Mouse (Mus musculus) CH12.LX (cell line): ENCODE data around the gene Prkcsh. TPM values are rescaled to one million over a fixed set of nuclear protein-coding genes. Genes with fewer than 3 reads are reported as not detected.

Experiments used
- DNase-seq: peaks from one replicate; pipeline ENCODE4 v3.0.0-alpha.2; 2013; ENCODE audit errors: extremely low read depth
- H3K27ac ChIP-seq: 2 replicates; pipeline ENCODE4 v1.5.1; 2012; ENCODE audit warnings: low read depth, mild to moderate bottlenecking, control low read depth, moderate library complexity; ENCODE audit not compliant: insufficient read depth
- H3K27me3 ChIP-seq: replicated peaks from 2 replicates; pipeline ENCODE3; 2012; ENCODE audit warnings: inconsistent platforms
- H3K36me3 ChIP-seq, 2 experiments: replicated peaks in 1 of 2; 2 replicates each; pipeline versions ENCODE3 to v1.6.1; 2012; ENCODE audit warnings: inconsistent platforms in 1 of 2, low read length in 1 of 2, mild to moderate bottlenecking in 1 of 2, mixed read lengths in 1 of 2, moderate library complexity in 1 of 2; ENCODE audit not compliant: control insufficient read depth in 1 of 2, insufficient read depth in 1 of 2
- H3K4me1 ChIP-seq, 2 experiments: 2 replicates each; pipeline ENCODE4 v1.6.1; 2012; ENCODE audit warnings: inconsistent platforms in 1 of 2, moderate library complexity in 1 of 2; ENCODE audit not compliant: insufficient read depth in 2 of 2, control insufficient read depth in 1 of 2
- H3K4me2 ChIP-seq: 2 replicates; pipeline ENCODE4 v1.6.1; 2012; ENCODE audit warnings: low read depth, mild to moderate bottlenecking, control low read depth; ENCODE audit not compliant: poor library complexity, insufficient read depth, severe bottlenecking
- H3K4me3 ChIP-seq, 3 experiments: fragments of 150-350 bp in 1 of 3; sonication (generic) in 1 of 3; replicated peaks in 1 of 3; 2 replicates each; pipeline versions ENCODE3 to v1.5.1; 2011 to 2012; ENCODE audit warnings: low read depth in 2 of 3, low read length in 2 of 3, mild to moderate bottlenecking in 2 of 3, moderate library complexity in 2 of 3, control low read depth in 1 of 3, improper control_type of control experiment in 1 of 3, inconsistent platforms in 1 of 3, mixed read lengths in 1 of 3; ENCODE audit not compliant: poor library complexity in 1 of 3
- H3K79me2 ChIP-seq: replicated peaks from 2 replicates; pipeline ENCODE4 v1.6.1; 2012; ENCODE audit warnings: mild to moderate bottlenecking, moderate library complexity; ENCODE audit not compliant: control insufficient read depth, poor library complexity, insufficient read depth, severe bottlenecking; ENCODE audit errors: extremely low read depth
- H3K9ac ChIP-seq: 2 replicates; pipeline ENCODE4 v1.6.1; 2012; ENCODE audit warnings: low read depth, mild to moderate bottlenecking, control low read depth, moderate library complexity; ENCODE audit not compliant: insufficient read depth
- H3K9me3 ChIP-seq: replicated peaks from 2 replicates; pipeline ENCODE3; 2012; ENCODE audit warnings: low read length, inconsistent platforms, mixed read lengths
- BHLHE40 ChIP-seq: IDR thresholded peaks from 2 replicates; pipeline ENCODE4 v1.6.1; 2011; ENCODE audit warnings: mild to moderate bottlenecking, low read depth, low read length, improper control_type of control experiment
- CHD1 ChIP-seq: IDR thresholded peaks from 2 replicates; pipeline ENCODE4 v1.6.1; 2012; ENCODE audit warnings: low read depth, low read length, improper control_type of control experiment, inconsistent platforms
- GABPA ChIP-seq: IDR thresholded peaks from 2 replicates; pipeline ENCODE4 v1.6.1; 2012; ENCODE audit warnings: low read depth, low read length, improper control_type of control experiment, inconsistent platforms; ENCODE audit not compliant: insufficient replicate concordance
- JUND ChIP-seq: conservative IDR thresholded peaks from 2 replicates; pipeline ENCODE4 v1.6.1; 2011; ENCODE audit warnings: low read depth, low read length, improper control_type of control experiment
- KAT2A ChIP-seq: IDR thresholded peaks from 2 replicates; pipeline ENCODE4 v1.6.1; 2012; ENCODE audit warnings: low read length, improper control_type of control experiment, inconsistent platforms; ENCODE audit not compliant: insufficient replicate concordance
- MAX ChIP-seq: IDR thresholded peaks from 2 replicates; pipeline ENCODE4 v1.6.1; 2011; ENCODE audit warnings: low read length, improper control_type of control experiment
- MYC ChIP-seq: IDR thresholded peaks from 2 replicates; pipeline ENCODE4 v1.6.1; 2011; ENCODE audit warnings: low read depth, mild to moderate bottlenecking, improper control_type of control experiment, low read length
- NRF1 ChIP-seq: IDR thresholded peaks from 2 replicates; pipeline ENCODE4 v1.6.1; 2014; ENCODE audit warnings: low read depth, mild to moderate bottlenecking, inconsistent platforms, low read length, improper control_type of control experiment, moderate library complexity
- PAX5 ChIP-seq: IDR thresholded peaks from 2 replicates; pipeline ENCODE4 v1.6.1; 2012; ENCODE audit warnings: low read length, inconsistent platforms, mixed read lengths
- RCOR1 ChIP-seq: conservative IDR thresholded peaks from 2 replicates; pipeline ENCODE4 v1.6.1; 2012; ENCODE audit warnings: low read depth, mild to moderate bottlenecking, inconsistent platforms, low read length, improper control_type of control experiment
- SIN3A ChIP-seq: IDR thresholded peaks from 2 replicates; pipeline ENCODE4 v1.6.1; 2012; ENCODE audit warnings: low read length, improper control_type of control experiment, inconsistent platforms
- TBP ChIP-seq: conservative IDR thresholded peaks from 2 replicates; pipeline ENCODE4 v1.6.1; 2011; ENCODE audit warnings: low read depth, low read length, improper control_type of control experiment
- TCF12 ChIP-seq: IDR thresholded peaks from 2 replicates; pipeline ENCODE4 v1.6.1; 2014; ENCODE audit warnings: low read depth, mild to moderate bottlenecking, inconsistent platforms, low read length, improper control_type of control experiment
- UBTF ChIP-seq: IDR thresholded peaks from 2 replicates; pipeline ENCODE4 v1.6.1; 2012; ENCODE audit warnings: low read depth, mild to moderate bottlenecking, inconsistent platforms, low read length, improper control_type of control experiment, moderate library complexity
- USF2 ChIP-seq: conservative IDR thresholded peaks from 2 replicates; pipeline ENCODE4 v1.6.1; 2011; ENCODE audit warnings: low read depth, low read length, improper control_type of control experiment
- ZMIZ1 ChIP-seq: IDR thresholded peaks from 2 replicates; pipeline ENCODE4 v1.6.1; 2012; ENCODE audit warnings: low read depth, mild to moderate bottlenecking, inconsistent platforms, low read length, improper control_type of control experiment
- dilution Hi-C: fragments of 300-500 bp; cut with MboI; formaldehyde crosslinking; loops from 2 replicates; pipeline ENCODE4 v1.14.3; 2020; ENCODE audit warnings: low sequenced_read_pairs; ENCODE audit not compliant: extremely low pct_unique_long_range_greater_than_20kb, extremely low pct_ligation_motif_present
- in situ Hi-C: fragments of 300-500 bp; cut with MboI; formaldehyde crosslinking; loops from 3 replicates; pipeline ENCODE4 v1.14.3; 2019; ENCODE audit warnings: low sequenced_read_pairs, low pct_ligation_motif_present, low pct_unique_long_range_greater_than_20kb, mixed read lengths
- polyA plus RNA-seq: library from polyadenylated mRNA; unstranded; fragments of >175 nt; gene quantifications from 2 replicates; pipeline ENCODE4 v1.2.1, GENCODE M21; 2012; ENCODE audit warnings: low read depth; ENCODE audit not compliant: insufficient read length
- total RNA-seq, 2 experiments: library from RNA; depleted of rRNA; stranded (reverse); fragments of 300-350 nt in 1 of 2; fragments of >200 nt in 1 of 2; gene quantifications; 2 replicates each; pipeline ENCODE4 v1.2.3; 2012 to 2014

The Prkcsh gene
- total and polyA plus RNA-seq, 3 experiments, result 72.1 to 160 (median 148) TPM

DNA sequence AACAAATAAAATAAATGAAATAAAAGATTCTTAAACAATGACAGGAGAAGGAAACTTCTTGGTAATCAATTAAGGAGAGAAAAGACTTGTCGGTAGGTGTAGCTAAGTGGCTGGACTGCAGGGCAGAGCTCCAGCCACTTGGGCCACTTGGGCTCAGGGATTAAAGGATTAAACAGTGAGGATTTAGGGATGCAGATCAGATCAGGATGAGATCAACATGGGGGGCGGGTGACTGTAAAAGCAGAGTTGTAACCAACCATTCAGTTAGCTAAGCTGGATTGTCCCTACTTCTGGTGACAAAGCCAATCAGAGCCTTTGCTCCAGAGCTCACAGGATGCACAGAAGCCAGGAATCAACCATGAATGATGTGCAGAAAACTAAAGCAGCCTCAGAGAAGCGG lies 18.7 kb upstream of the Prkcsh start:
- dilution Hi-C loops (no loop called here), in situ Hi-C loops (no loop called here)
- no peaks in the 10 kb centered on the region for H3K4me1 ChIP-seq
- H3K36me3 ChIP-seq, result no peaks in the 10 kb centered on the region
- H3K27ac ChIP-seq, result no peak overlapping the region
- DNase-seq, result no peak
- peaks cover 79% of the 10 kb centered on the region for H3K27me3 ChIP-seq
- H3K4me2 ChIP-seq, result no peak overlapping the region
- no peak overlapping the region for H3K9ac ChIP-seq
- no peak overlapping the region for H3K4me3 ChIP-seq
- no peaks in the 10 kb centered on the region for H3K79me2 ChIP-seq
- H3K9me3 ChIP-seq, result no peaks in the 10 kb centered on the region
- TF ChIP-seq NRF1, result no peak
- no peak for TF ChIP-seq KAT2A
- TF ChIP-seq SIN3A, result no peak
- no peak for TF ChIP-seq PAX5
- TF ChIP-seq JUND, result no peak
- no peak for TF ChIP-seq BHLHE40
- TF ChIP-seq TBP, result no peak
- TF ChIP-seq USF2, result no peak
- no peak for TF ChIP-seq ZMIZ1
- TF ChIP-seq RCOR1, result no peak
- TF ChIP-seq CHD1, result no peak
- TF ChIP-seq, all 38 proteins: peak for 0

DNA sequence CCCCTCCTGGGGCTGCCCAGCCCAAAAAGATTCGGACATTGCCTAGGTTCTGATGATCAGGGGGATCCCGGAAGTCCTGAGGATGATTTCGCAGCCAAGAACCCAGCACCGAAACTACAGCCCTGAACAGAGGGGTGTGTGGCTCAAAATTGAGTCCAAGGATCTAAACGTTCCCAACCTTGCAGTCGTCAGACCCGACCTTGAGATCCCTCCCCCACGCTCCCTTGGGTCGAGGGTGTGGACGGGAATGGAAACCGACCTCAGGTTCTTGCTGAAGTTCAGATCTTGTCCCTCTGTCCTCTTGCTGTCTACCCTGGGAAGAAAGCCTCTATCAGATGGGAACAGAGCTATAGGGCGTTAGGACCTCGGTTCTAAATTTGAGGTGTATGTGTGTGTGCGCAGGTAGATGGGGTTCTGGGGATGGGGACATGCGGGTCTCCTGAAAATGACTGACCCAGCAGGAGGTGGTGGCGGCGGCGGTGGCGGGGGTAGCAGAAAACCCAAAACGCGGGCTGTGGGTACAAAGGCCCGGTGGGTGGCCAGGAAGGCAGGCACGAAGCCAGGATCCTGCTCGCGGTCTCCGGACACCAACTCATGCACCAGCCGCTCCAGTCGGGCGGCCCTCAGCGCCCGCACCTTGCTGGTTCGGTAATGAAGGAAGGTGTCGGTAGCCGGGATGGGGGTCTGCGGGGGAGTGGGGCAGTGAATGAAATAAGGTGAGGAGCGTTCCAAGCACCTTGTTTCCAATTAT lies 14.8 kb upstream of the Prkcsh start:
- dilution Hi-C loops (no loop called here), in situ Hi-C loops (no loop called here)
- no peaks in the 10 kb centered on the region for H3K79me2 ChIP-seq
- no peaks in the 10 kb centered on the region for H3K4me1 ChIP-seq
- H3K4me2 ChIP-seq, result no peak overlapping the region
- H3K27ac ChIP-seq, result no peak overlapping the region
- H3K27me3 ChIP-seq, result peaks cover 80% of the 10 kb centered on the region
- no peaks in the 10 kb centered on the region for H3K36me3 ChIP-seq
- DNase-seq, result no peak
- no peaks in the 10 kb centered on the region for H3K9me3 ChIP-seq
- TF ChIP-seq MAX, result no peak
- TF ChIP-seq CHD1, result no peak
- no peak for TF ChIP-seq TCF12
- TF ChIP-seq KAT2A, result no peak
- TF ChIP-seq JUND, result no peak
- no peak for TF ChIP-seq GABPA
- no peak for TF ChIP-seq UBTF
- TF ChIP-seq MYC, result no peak
- TF ChIP-seq PAX5, result no peak
- TF ChIP-seq, all 38 proteins: peak for 0
- no peak overlapping the region for H3K9ac ChIP-seq
- no peak overlapping the region for H3K4me3 ChIP-seq
